Mouse (Mus musculus) frontal cortex, postnatal 25 days (tissue): Measurements from ENCODE around the gene Pank3.

Source experiments
- DNase-seq, 2 experiments: peaks; one replicate each; pipeline ENCODE4 v3.0.0; 2022; ENCODE audit warnings: low spot score in 2 of 2

The Pank3 gene

GRCm38 (mm10) chr11:35769188-35769745 lies at the start of gene Pank3:
Gene Pank3 (plus strand): TSS chr11:35769484.
- peak; percentile 87 to 95 for DNase-seq

GRCm38 (mm10) chr11:35723876-35724275 lies 45.4 kb upstream of the Pank3 start:
- DNase-seq, result no peak

GRCm38 (mm10) chr11:35726341-35726846 lies 42.9 kb upstream of the Pank3 start:
- DNase-seq, result no peak

GRCm38 (mm10) chr11:35728200-35728599 lies 41.1 kb upstream of the Pank3 start:
- no peak for DNase-seq

GRCm38 (mm10) chr11:35729186-35729585 lies 40.1 kb upstream of the Pank3 start:
- no peak for DNase-seq

GRCm38 (mm10) chr11:35732366-35732765 lies 36.9 kb upstream of the Pank3 start:
- no peak for DNase-seq

- DNase-seq, result no peak
Measured at GRCm38 (mm10) chr11:35736817-35737216, 32.5 kb upstream of the Pank3 start.

- no peak for DNase-seq
Measured at GRCm38 (mm10) chr11:35737262-35737661, 32.0 kb upstream of the Pank3 start.

- no peak for DNase-seq
Measured at GRCm38 (mm10) chr11:35738102-35738501, 31.2 kb upstream of the Pank3 start.

GRCm38 (mm10) chr11:35743586-35743985 lies 25.7 kb upstream of the Pank3 start:
- DNase-seq, result no peak

- no peak for DNase-seq
Measured at GRCm38 (mm10) chr11:35744571-35744970, 24.7 kb upstream of the Pank3 start.

GRCm38 (mm10) chr11:35750578-35750977 lies 18.7 kb upstream of the Pank3 start:
- no peak for DNase-seq

- DNase-seq, result no peak
Measured at GRCm38 (mm10) chr11:35754906-35755418, 14.3 kb upstream of the Pank3 start.

- DNase-seq, result no peak
Measured at GRCm38 (mm10) chr11:35755546-35755945, 13.7 kb upstream of the Pank3 start.

- DNase-seq, result no peak
Measured at GRCm38 (mm10) chr11:35756411-35757303, 12.6 kb upstream of the Pank3 start.

GRCm38 (mm10) chr11:35760001-35760626 lies 9.2 kb upstream of the Pank3 start:
- DNase-seq, result no peak

- no peak for DNase-seq
Measured at GRCm38 (mm10) chr11:35760627-35761003, 8.7 kb upstream of the Pank3 start.

- DNase-seq, result no peak
Measured at GRCm38 (mm10) chr11:35766845-35767244, 2.4 kb upstream of the Pank3 start.

GRCm38 (mm10) chr11:35769746-35770437 lies 608 bp downstream of the Pank3 start:
- peak; percentile 56 to 62 for DNase-seq

- DNase-seq, result no peak
Measured at GRCm38 (mm10) chr11:35770741-35771504, 1.6 kb downstream of the Pank3 start.

- no peak for DNase-seq
Measured at GRCm38 (mm10) chr11:35775606-35776005, 6.3 kb downstream of the Pank3 start.
